Mouse (Mus musculus): ENCODE results near the gene Depp1. TPM values are rescaled to one million over a fixed set of nuclear protein-coding genes. Genes with fewer than 3 reads are reported as not detected.

Depp1 gene
- polyA plus RNA-seq, 1 experiment from 2014 or later = 29.3 TPM

Small RNA genes within 50 kb of the gene (microRNA-seq; reads per million reads assigned to microRNA genes)
- gene Mir7043 = not detected

Other genes with a start within 250 kb of the Depp1 start
- 0.75 and 0.98 TPM in 2 replicates for gene Alox5, start 189.4 kb upstream of the Depp1 start, polyA plus RNA-seq (2014; fragmentation: Nextera tagmentation; extraction: Ambion mirVana)
- gene Olfr211, start 161.5 kb upstream of the Depp1 start, polyA plus RNA-seq (2014; fragmentation: Nextera tagmentation; extraction: Ambion mirVana) = not detected in 2 replicates
- not detected in 2 replicates for gene Olfr212, start 144.1 kb upstream of the Depp1 start, polyA plus RNA-seq (2014; fragmentation: Nextera tagmentation; extraction: Ambion mirVana)
- gene Olfr213, start 112.2 kb upstream of the Depp1 start, polyA plus RNA-seq (2014; fragmentation: Nextera tagmentation; extraction: Ambion mirVana) = not detected in 2 replicates
- gene Gm5580, start 99.5 kb upstream of the Depp1 start, polyA plus RNA-seq (2014; fragmentation: Nextera tagmentation; extraction: Ambion mirVana) = 0.40 and 0.52 TPM in 2 replicates
- gene Olfr214, start 96.4 kb upstream of the Depp1 start, polyA plus RNA-seq (2014; fragmentation: Nextera tagmentation; extraction: Ambion mirVana) = not detected in 2 replicates
- gene Olfr215, start 66.4 kb upstream of the Depp1 start, polyA plus RNA-seq (2014; fragmentation: Nextera tagmentation; extraction: Ambion mirVana) = not detected in 2 replicates
- gene Zfp422, start 21.6 kb upstream of the Depp1 start, polyA plus RNA-seq (2014; fragmentation: Nextera tagmentation; extraction: Ambion mirVana) = 300 and 303 TPM in 2 replicates
- 5.1 and 8.1 TPM in 2 replicates for gene Rassf4, start 23.3 kb downstream of the Depp1 start, polyA plus RNA-seq (2014; fragmentation: Nextera tagmentation; extraction: Ambion mirVana)
- 0.04 and 0.10 TPM in 2 replicates for gene Tmem72, start 66.3 kb downstream of the Depp1 start, polyA plus RNA-seq (2014; fragmentation: Nextera tagmentation; extraction: Ambion mirVana)